Mouse (Mus musculus) hindbrain, embryonic 13.5 days (tissue): ENCODE results near the gene Dusp6. TPM values are rescaled to one million over a fixed set of nuclear protein-coding genes. Genes with fewer than 3 reads are reported as not detected.

Experiments used
- ATAC-seq: fragments of 200-750 bp; cut with Nextera tagmentation; 2 replicates; pipeline ENCODE4 v1.8.0; 2017; ENCODE audit warnings: moderate TSS enrichment; ENCODE audit not compliant: low FRiP score
- H3K27ac ChIP-seq: fragments of 300-500 bp; sonication (generic); 2 replicates; pipeline ENCODE4 v1.5.1; 2015; ENCODE audit warnings: inconsistent platforms, mild to moderate bottlenecking, moderate library complexity
- H3K27me3 ChIP-seq: fragments of 300-500 bp; sonication (generic); 2 replicates; pipeline ENCODE4 v1.6.1; 2015; ENCODE audit warnings: mild to moderate bottlenecking, inconsistent platforms
- H3K36me3 ChIP-seq: fragments of 300-500 bp; sonication (generic); 2 replicates; pipeline ENCODE4 v1.6.1; 2015; ENCODE audit warnings: mild to moderate bottlenecking, inconsistent platforms
- H3K4me1 ChIP-seq: fragments of 300-500 bp; sonication (generic); replicated peaks from 2 replicates; pipeline ENCODE4 v1.6.1; 2015; ENCODE audit warnings: inconsistent platforms
- H3K4me2 ChIP-seq: fragments of 300-500 bp; sonication (generic); 2 replicates; pipeline ENCODE4 v1.6.1; 2015; ENCODE audit warnings: inconsistent platforms, mild to moderate bottlenecking, moderate library complexity
- H3K4me3 ChIP-seq: fragments of 300-500 bp; sonication (generic); 2 replicates; pipeline ENCODE4 v1.5.1; 2015; ENCODE audit warnings: mild to moderate bottlenecking, inconsistent platforms
- H3K9ac ChIP-seq: fragments of 300-500 bp; sonication (generic); 2 replicates; pipeline ENCODE4 v1.6.1; 2015; ENCODE audit warnings: mild to moderate bottlenecking, inconsistent platforms
- H3K9me3 ChIP-seq: fragments of 300-500 bp; sonication (generic); 2 replicates; pipeline ENCODE4 v1.6.1; 2016; ENCODE audit warnings: inconsistent platforms
- WGBS: fragments of 180-500 bp; shearing (Covaris S2); methylation state at CpG from one replicate; pipeline ENCODE4 v1.1.7; 2015; 5-methylcytosine and 5-hydroxymethylcytosine counted together
- polyA plus RNA-seq: library from polyadenylated mRNA; unstranded; fragments of >200 nt; fragmentation: Nextera tagmentation; extraction: Ambion mirVana; gene quantifications from 2 replicates; pipeline ENCODE4 v1.2.1, GENCODE M21; 2015

Gene Dusp6
- polyA plus RNA-seq, 1 experiment from 2014 or later, result 27.2 TPM

GRCm38 (mm10) chr10:99235081-99235480 is 27.9 kb upstream of the Dusp6 start:
- no peaks in the 10 kb centered on the region for H3K4me1 ChIP-seq
- no peak overlapping the region for H3K4me2 ChIP-seq
- no peak overlapping the region for H3K4me3 ChIP-seq
- H3K27ac ChIP-seq, result no peak overlapping the region
- no peak for ATAC-seq
- no peaks in the 10 kb centered on the region for H3K36me3 ChIP-seq
- 88% methylated on average over 9 of the region's 9 CpGs for WGBS
- no peaks in the 10 kb centered on the region for H3K27me3 ChIP-seq
- no peak overlapping the region for H3K9ac ChIP-seq
- H3K9me3 ChIP-seq, result no peaks in the 10 kb centered on the region

GRCm38 (mm10) chr10:99237205-99237832 is 25.7 kb upstream of the Dusp6 start:
- WGBS, result 83% methylated on average over 11 of the region's 11 CpGs
- Histone ChIP-seq H3K27me3 (no peaks in the 10 kb centered on the region), H3K4me2 (no peak overlapping the region), H3K9ac (no peak overlapping the region), H3K36me3 (no peaks in the 10 kb centered on the region), H3K4me3 (no peak overlapping the region), H3K27ac (no peak overlapping the region), H3K4me1 (no peaks in the 10 kb centered on the region), H3K9me3 (no peaks in the 10 kb centered on the region)
- ATAC-seq, result no peak

GRCm38 (mm10) chr10:99238537-99238936 is 24.5 kb upstream of the Dusp6 start:
- Histone ChIP-seq H3K4me3 (no peak overlapping the region), H3K4me1 (no peaks in the 10 kb centered on the region), H3K27me3 (no peaks in the 10 kb centered on the region), H3K27ac (no peak overlapping the region), H3K36me3 (no peaks in the 10 kb centered on the region), H3K9me3 (no peaks in the 10 kb centered on the region), H3K9ac (no peak overlapping the region), H3K4me2 (no peak overlapping the region)
- WGBS, result 64% methylated on average over 11 of the region's 11 CpGs
- ATAC-seq, result no peak

- Histone ChIP-seq H3K9ac (no peak overlapping the region), H3K4me2 (no peak overlapping the region), H3K9me3 (no peaks in the 10 kb centered on the region), H3K4me1 (no peaks in the 10 kb centered on the region), H3K27me3 (no peaks in the 10 kb centered on the region), H3K4me3 (no peak overlapping the region), H3K36me3 (no peaks in the 10 kb centered on the region), H3K27ac (no peak overlapping the region)
- WGBS, result 91% methylated on average over 7 of the region's 7 CpGs
- ATAC-seq, result no peak
These were observed 21.7 kb upstream of the Dusp6 start for GRCm38 (mm10) chr10:99241284-99241828.

- WGBS, result 87% methylated on average over 16 of the region's 16 CpGs
- no peak for ATAC-seq
- no peak overlapping the region for H3K27ac ChIP-seq
- H3K36me3 ChIP-seq, result no peaks in the 10 kb centered on the region
- no peaks in the 10 kb centered on the region for H3K27me3 ChIP-seq
- H3K4me2 ChIP-seq, result no peak overlapping the region
- no peak overlapping the region for H3K9ac ChIP-seq
- H3K4me1 ChIP-seq, result peaks cover 3% of the 10 kb centered on the region; the same call in 1 of the 2 replicates
- H3K9me3 ChIP-seq, result no peaks in the 10 kb centered on the region
- H3K4me3 ChIP-seq, result no peak overlapping the region
These were observed 21.0 kb upstream of the Dusp6 start for GRCm38 (mm10) chr10:99241829-99242711.

- H3K27me3 ChIP-seq, result no peaks in the 10 kb centered on the region
- 84% methylated on average over 10 of the region's 10 CpGs for WGBS
- no peaks in the 10 kb centered on the region for H3K36me3 ChIP-seq
- no peaks in the 10 kb centered on the region for H3K9me3 ChIP-seq
- no peak overlapping the region for H3K9ac ChIP-seq
- no peak for ATAC-seq
- no peak overlapping the region for H3K4me2 ChIP-seq
- H3K27ac ChIP-seq, result no peak overlapping the region
- H3K4me3 ChIP-seq, result no peak overlapping the region
- peaks cover 3% of the 10 kb centered on the region; the same call in 1 of the 2 replicates for H3K4me1 ChIP-seq
These were observed 20.3 kb upstream of the Dusp6 start for GRCm38 (mm10) chr10:99242721-99243120.

GRCm38 (mm10) chr10:99243907-99244489 is 19.0 kb upstream of the Dusp6 start:
- Histone ChIP-seq H3K27me3 (no peaks in the 10 kb centered on the region), H3K9ac (no peak overlapping the region), H3K4me3 (no peak overlapping the region), H3K9me3 (no peaks in the 10 kb centered on the region), H3K27ac (no peak overlapping the region), H3K36me3 (no peaks in the 10 kb centered on the region), H3K4me2 (no peak overlapping the region), H3K4me1 (peaks cover 3% of the 10 kb centered on the region; the same call in 1 of the 2 replicates)
- WGBS, result 77% methylated on average over 5 of the region's 5 CpGs
- ATAC-seq, result no peak

- ATAC-seq, result no peak
- peaks cover 3% of the 10 kb centered on the region; the same call in 1 of the 2 replicates for H3K4me1 ChIP-seq
- H3K4me3 ChIP-seq, result no peak overlapping the region
- H3K27me3 ChIP-seq, result no peaks in the 10 kb centered on the region
- no peak overlapping the region for H3K9ac ChIP-seq
- 75% methylated on average over 7 of the region's 7 CpGs for WGBS
- no peak overlapping the region for H3K27ac ChIP-seq
- no peaks in the 10 kb centered on the region for H3K9me3 ChIP-seq
- H3K36me3 ChIP-seq, result no peaks in the 10 kb centered on the region
- no peak overlapping the region for H3K4me2 ChIP-seq
These were observed 18.3 kb upstream of the Dusp6 start for GRCm38 (mm10) chr10:99244655-99245260.

GRCm38 (mm10) chr10:99246797-99247508 is 16.1 kb upstream of the Dusp6 start:
- Histone ChIP-seq H3K4me2 (peak overlapping the region; percentile 36), H3K9me3 (no peaks in the 10 kb centered on the region), H3K27ac (no peak overlapping the region), H3K4me1 (peaks cover 3% of the 10 kb centered on the region; the same call in 1 of the 2 replicates), H3K9ac (no peak overlapping the region), H3K27me3 (no peaks in the 10 kb centered on the region), H3K36me3 (no peaks in the 10 kb centered on the region), H3K4me3 (no peak overlapping the region)
- no peak for ATAC-seq
- WGBS, result 64% methylated on average over 20 of the region's 20 CpGs

- H3K4me3 ChIP-seq, result no peak overlapping the region
- H3K27ac ChIP-seq, result no peak overlapping the region
- no peak overlapping the region for H3K4me2 ChIP-seq
- no peaks in the 10 kb centered on the region for H3K9me3 ChIP-seq
- peaks cover 3% of the 10 kb centered on the region; the same call in 1 of the 2 replicates for H3K4me1 ChIP-seq
- ATAC-seq, result no peak
- no peaks in the 10 kb centered on the region for H3K27me3 ChIP-seq
- no peak overlapping the region for H3K9ac ChIP-seq
- no peaks in the 10 kb centered on the region for H3K36me3 ChIP-seq
- 80% methylated on average over 11 of the region's 11 CpGs for WGBS
These were observed 12.2 kb upstream of the Dusp6 start for GRCm38 (mm10) chr10:99250874-99251281.

- no peak overlapping the region for H3K4me2 ChIP-seq
These were observed 9.6 kb upstream of the Dusp6 start for GRCm38 (mm10) chr10:99253412-99253811.

More at GRCm38 (mm10) chr10:99253412-99253811, 9.6 kb upstream of the Dusp6 start:
- Histone ChIP-seq H3K36me3 (no peaks in the 10 kb centered on the region), H3K9me3 (no peaks in the 10 kb centered on the region), H3K27me3 (no peaks in the 10 kb centered on the region), H3K27ac (no peak overlapping the region), H3K9ac (no peak overlapping the region), H3K4me3 (no peak overlapping the region), H3K4me1 (no peaks in the 10 kb centered on the region)
- no peak for ATAC-seq
- WGBS, result 91% methylated on average over 2 of the region's 2 CpGs
